ENCODE assay signal across 9 mouse cellular contexts in genomic region chr10:79994397-79995115, GRCm38 (mm10). TPM values are rescaled to one million over a fixed set of nuclear protein-coding genes. Genes with fewer than 3 reads are reported as not detected.
DNase-seq lines count a peak whose midpoint lies in the region; ATAC-seq and TF ChIP-seq lines count a peak whose summit lies in the region.
"Had no signal": no experiment of that assay in that cellular context is flagged by ENCODE, and none has a peak within 500 bp of the region (broad histone marks: within the 10 kb centered on the region; RNA-seq: fewer than 3 reads in every experiment).

No protein-coding gene starts in this region.

- peaks cover 43% of the 10 kb centered on the region for H3K36me3 ChIP-seq in lung, postnatal 0 days (ENCODE audit: insufficient read depth, low read length)

- peaks cover 12% of the 10 kb centered on the region; the same call in 1 of the 2 replicates for H3K4me1 ChIP-seq in lung, postnatal 0 days (ENCODE audit: insufficient read depth, low read depth, low read length)

- TF ChIP-seq EP300 in lung, postnatal 0 days (IDR thresholded peaks at IDR 0.05), result no peak

- H3K4me2 ChIP-seq in lung, postnatal 0 days (replicated peaks; ENCODE audit: low read depth, low read length), result no peak overlapping the region

- no peak for TF ChIP-seq CTCF in gastrocnemius, adult 2 months (IDR thresholded peaks at IDR 0.05)
- TF ChIP-seq CTCF in lung, postnatal 0 days (IDR thresholded peaks at IDR 0.05), result no peak

- H3K4me3 ChIP-seq in gastrocnemius, adult 2 months, result no peak overlapping the region
- no peak overlapping the region for H3K4me3 ChIP-seq in lung, postnatal 0 days (ENCODE audit: low read depth, low read length)

- no peak overlapping the region for H3K9ac ChIP-seq in lung, postnatal 0 days (replicated peaks; ENCODE audit: low read depth)

- DNase-seq in gastrocnemius, adult 2 months, result no peak
- DNase-seq in gastrocnemius, postnatal 14 days, result no peak
- DNase-seq in thymus, postnatal 0 days (ENCODE audit: low spot score), result peak; percentile 25
- DNase-seq in thymus, postnatal 36 days, result no peak
- peak; percentile 57 for DNase-seq in lung, postnatal 0 days (ENCODE audit: low spot score)
- peak; percentile 52 for DNase-seq in thymus, postnatal 25 days
- DNase-seq in cerebellum, postnatal 14 days, result no peak
- DNase-seq in gastrocnemius, postnatal 25 days, result no peak

- WGBS in lung, postnatal 0 days, result 64% methylated on average over 15 of the region's 16 CpGs

- H3K27ac ChIP-seq in gastrocnemius, adult 2 months, result 0 out of 2 replicates have a peak overlapping the region, but pooled peaks have one; percentile 31
- H3K27ac ChIP-seq in lung, postnatal 0 days (ENCODE audit: low read length), result no peak overlapping the region

- intact Hi-C loops in gastrocnemius, adult 2 months (cut with DNase I), result loop anchor here (5.0 kb wide), 1 partner anchor 43 kb away; the partner anchor contains the start of gene Polr2e
- intact Hi-C loops in gastrocnemius, postnatal 14 days (cut with DNase I; ENCODE audit: low total_unique reads), result loop anchor here (5.0 kb wide), 2 partner anchors 43 to 123 kb away; partner anchors contain the start of genes Polr2e and Stk11

- H3K9me3 ChIP-seq in lung, postnatal 0 days (ENCODE audit: low read length), result no peaks in the 10 kb centered on the region

- no peak for ATAC-seq in lung, postnatal 0 days

- no peaks in the 10 kb centered on the region for H3K27me3 ChIP-seq in lung, postnatal 0 days (replicated peaks; ENCODE audit: insufficient read depth, low read length)

RNA-seq across cellular contexts. Expression of gene Abca7, which starts 1.7 kb away (rescaled TPM):
- total RNA-seq in gastrocnemius, adult 2 months (2021), result 1 to 10 TPM; 6.7 to 7.2 TPM
- total RNA-seq in gastrocnemius, postnatal 14 days (2021), result 1 to 10 TPM; 4.2 TPM
- polyA plus RNA-seq in thymus, postnatal 0 days (2015; fragmentation: Nextera tagmentation; extraction: Ambion mirVana), result 5.2 and 5.8 TPM in 2 replicates
- 5.5 and 6.5 TPM in 2 replicates for polyA plus RNA-seq in lung, postnatal 0 days (2015; fragmentation: Nextera tagmentation; extraction: Ambion mirVana)
- 1 to 10 TPM; 4.9 to 5.7 TPM for total RNA-seq in gastrocnemius, postnatal 25 days (2021)

RNA-seq across cellular contexts. Expression of gene Cnn2, which starts 6.2 kb away (rescaled TPM):
- 1 to 10 TPM; 3.9 to 9.7 TPM for total RNA-seq in gastrocnemius, adult 2 months (2021)
- total RNA-seq in gastrocnemius, postnatal 14 days (2021), result 10 to 100 TPM; 19.2 to 24.8 TPM
- 137 and 152 TPM in 2 replicates for polyA plus RNA-seq in thymus, postnatal 0 days (2015; fragmentation: Nextera tagmentation; extraction: Ambion mirVana)
- polyA plus RNA-seq in lung, postnatal 0 days (2015; fragmentation: Nextera tagmentation; extraction: Ambion mirVana), result 483 and 567 TPM in 2 replicates
- total RNA-seq in gastrocnemius, postnatal 25 days (2021), result 1 to 10 TPM; 8.5 to 9.4 TPM

RNA-seq across cellular contexts. Expression of gene Tmem259, which starts 10.4 kb away (rescaled TPM):
- 10 to 100 TPM; 70.9 to 75.1 TPM for total RNA-seq in gastrocnemius, adult 2 months (2021)
- total RNA-seq in gastrocnemius, postnatal 14 days (2021), result 10 to 100 TPM; 76.2 to 84.5 TPM
- polyA plus RNA-seq in thymus, postnatal 0 days (2015; fragmentation: Nextera tagmentation; extraction: Ambion mirVana), result 19.4 and 25.8 TPM in 2 replicates
- polyA plus RNA-seq in lung, postnatal 0 days (2015; fragmentation: Nextera tagmentation; extraction: Ambion mirVana), result 26.7 and 27.6 TPM in 2 replicates
- 10 to 100 TPM; 70.1 to 80.6 TPM for total RNA-seq in gastrocnemius, postnatal 25 days (2021)

RNA-seq across cellular contexts. Expression of gene Arhgap45, which starts 21.9 kb away (rescaled TPM):
- 1 to 10 TPM in 1 of 2 experiments, under 1 TPM in 1; 0.97 to 1.4 TPM for total RNA-seq in gastrocnemius, adult 2 months (2021)
- 1 to 10 TPM; 1.7 to 1.9 TPM for total RNA-seq in gastrocnemius, postnatal 14 days (2021)
- 179 and 206 TPM in 2 replicates for polyA plus RNA-seq in thymus, postnatal 0 days (2015; fragmentation: Nextera tagmentation; extraction: Ambion mirVana)
- polyA plus RNA-seq in lung, postnatal 0 days (2015; fragmentation: Nextera tagmentation; extraction: Ambion mirVana), result 20.1 and 22.2 TPM in 2 replicates
- total RNA-seq in gastrocnemius, postnatal 25 days (2021), result 1 to 10 TPM; 1.0 to 2.1 TPM

RNA-seq across cellular contexts. Expression of gene Grin3b, which starts 24.0 kb away (rescaled TPM):
- under 1 TPM; 0.25 to 0.28 TPM for total RNA-seq in gastrocnemius, adult 2 months (2021)
- total RNA-seq in gastrocnemius, postnatal 14 days (2021), result under 1 TPM; 0.11 to 0.25 TPM
- polyA plus RNA-seq in thymus, postnatal 0 days (2015; fragmentation: Nextera tagmentation; extraction: Ambion mirVana), result 0.09 and 0.20 TPM in 2 replicates
- polyA plus RNA-seq in lung, postnatal 0 days (2015; fragmentation: Nextera tagmentation; extraction: Ambion mirVana), result 0.24 and 0.32 TPM in 2 replicates
- total RNA-seq in gastrocnemius, postnatal 25 days (2021), result not detected
- polyA plus RNA-seq: urinary bladder, adult 2 months had no signal

Comparison
In these comparisons a context has a peak if more than half of its experiments do, and no peak if none do; other contexts are left out.
1. DNase-seq: peak in thymus, postnatal 0 days (single experiment), lung, postnatal 0 days (single experiment) and thymus, postnatal 25 days (single experiment); none in gastrocnemius, adult 2 months (single experiment), gastrocnemius, postnatal 14 days (single experiment), thymus, postnatal 36 days (0 of 2), cerebellum, postnatal 14 days (0 of 2) and gastrocnemius, postnatal 25 days (single experiment).